Mouse (Mus musculus): ENCODE data around the gene Kansl2. TPM values are rescaled to one million over a fixed set of nuclear protein-coding genes. Genes with fewer than 3 reads are reported as not detected.

The Kansl2 gene
- total RNA-seq (2021), result 10 to 100 TPM; 64.8 to 77.9 TPM
- long read RNA-seq, experiment 1, transcript Kansl2-204 (10 exons, 3,596 nt), result major isoform, 85 of 173 reads
- long read RNA-seq, experiment 1, transcript Kansl2-202 (10 exons, 2,324 nt), result minor isoform, 21 of 173 reads
- long read RNA-seq, experiment 1, partial matches to known transcripts, result 23 of 173 reads
- long read RNA-seq, experiment 1, other reads (novel, unspliced or antisense), result 43 of 173 reads
- long read RNA-seq, experiment 2, transcript Kansl2-204 (10 exons, 3,596 nt), result major isoform, 70 of 124 reads
- long read RNA-seq, experiment 2, transcript Kansl2-202 (10 exons, 2,324 nt), result minor isoform, 10 of 124 reads
- long read RNA-seq, experiment 2, partial matches to known transcripts, result 8 of 124 reads
- long read RNA-seq, experiment 2, other reads (novel, unspliced or antisense), result 34 of 124 reads

- peak; percentile 98 for DNase-seq
Observed at GRCm38 (mm10) chr15:98533881-98534627, at the start of gene Kansl2. TSS of gene Kansl2 (minus strand) at chr15:98534264.

- no peak for DNase-seq
Observed at GRCm38 (mm10) chr15:98582996-98583395, 48.9 kb upstream of the Kansl2 start.

- peak; percentile 67 for DNase-seq
Observed at GRCm38 (mm10) chr15:98582410-98582809, 48.3 kb upstream of the Kansl2 start.

- peak; percentile 80 for DNase-seq
Observed at GRCm38 (mm10) chr15:98579795-98580464, 45.9 kb upstream of the Kansl2 start.

GRCm38 (mm10) chr15:98579310-98579709 is 45.2 kb upstream of the Kansl2 start:
- DNase-seq, result no peak

GRCm38 (mm10) chr15:98573293-98573692 is 39.2 kb upstream of the Kansl2 start:
- DNase-seq, result no peak

DNA sequence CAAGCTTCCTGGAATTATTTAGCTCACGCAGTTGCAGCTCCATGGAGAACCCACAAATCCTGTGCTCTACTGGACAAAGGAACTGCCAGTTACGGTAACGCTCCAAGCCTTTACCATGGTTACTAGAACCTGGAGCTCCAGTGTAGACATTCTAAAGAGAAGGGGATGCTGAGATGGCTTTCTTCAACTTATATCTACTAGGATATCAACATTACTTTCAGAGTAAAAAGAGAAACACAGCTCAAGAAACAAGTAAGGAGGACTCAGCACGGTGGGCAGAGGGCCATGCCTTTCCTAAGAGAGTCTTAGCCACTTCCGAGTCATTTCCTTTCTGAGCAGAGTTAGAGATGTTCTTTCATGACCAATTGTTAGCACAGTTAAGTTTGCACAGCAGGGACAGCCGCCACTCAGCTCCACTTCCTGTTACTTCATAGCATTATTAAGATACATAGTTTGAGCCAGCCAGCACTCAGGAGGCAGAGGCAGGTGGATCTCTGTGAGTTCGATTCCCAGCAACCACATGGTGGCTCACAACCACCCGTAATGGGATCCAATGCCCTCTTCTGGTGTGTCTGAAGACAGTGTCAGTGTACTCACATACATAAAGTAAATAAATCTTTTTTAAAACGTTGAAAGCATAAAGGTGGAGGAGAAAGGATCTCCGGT is 36.9 kb upstream of the Kansl2 start, which contains the start of the genes Ccnt1 and 4930415O20Rik:
Gene Ccnt1, minus strand, starts transcription at position 51 of the 666 bp plus-strand sequence.
Gene 4930415O20Rik, plus strand, starts transcription at position 132 of the 666 bp plus-strand sequence.
- no peak for DNase-seq

- DNase-seq, result no peak
Observed at GRCm38 (mm10) chr15:98569795-98570365, 35.8 kb upstream of the Kansl2 start.

DNA sequence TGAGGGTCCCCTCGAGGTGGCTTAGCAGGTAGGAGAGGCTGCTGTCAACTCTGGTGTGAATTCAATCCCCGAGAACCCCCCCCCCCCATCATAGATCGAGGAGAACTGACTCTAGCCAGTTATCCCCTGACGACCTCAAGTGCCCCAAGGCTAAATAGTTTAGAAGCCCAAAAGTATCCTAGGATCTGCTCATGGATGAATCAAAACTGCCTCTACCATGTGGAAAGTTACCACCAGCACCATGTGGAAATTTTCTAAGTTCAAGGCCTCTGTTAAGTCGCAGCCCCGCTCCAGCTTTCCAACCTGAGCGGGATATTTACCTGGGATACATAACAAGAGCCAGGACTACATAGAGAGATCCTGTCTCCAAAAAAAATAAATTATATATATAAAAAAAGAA is 35.2 kb upstream of the Kansl2 start:
- no peak for DNase-seq

DNA sequence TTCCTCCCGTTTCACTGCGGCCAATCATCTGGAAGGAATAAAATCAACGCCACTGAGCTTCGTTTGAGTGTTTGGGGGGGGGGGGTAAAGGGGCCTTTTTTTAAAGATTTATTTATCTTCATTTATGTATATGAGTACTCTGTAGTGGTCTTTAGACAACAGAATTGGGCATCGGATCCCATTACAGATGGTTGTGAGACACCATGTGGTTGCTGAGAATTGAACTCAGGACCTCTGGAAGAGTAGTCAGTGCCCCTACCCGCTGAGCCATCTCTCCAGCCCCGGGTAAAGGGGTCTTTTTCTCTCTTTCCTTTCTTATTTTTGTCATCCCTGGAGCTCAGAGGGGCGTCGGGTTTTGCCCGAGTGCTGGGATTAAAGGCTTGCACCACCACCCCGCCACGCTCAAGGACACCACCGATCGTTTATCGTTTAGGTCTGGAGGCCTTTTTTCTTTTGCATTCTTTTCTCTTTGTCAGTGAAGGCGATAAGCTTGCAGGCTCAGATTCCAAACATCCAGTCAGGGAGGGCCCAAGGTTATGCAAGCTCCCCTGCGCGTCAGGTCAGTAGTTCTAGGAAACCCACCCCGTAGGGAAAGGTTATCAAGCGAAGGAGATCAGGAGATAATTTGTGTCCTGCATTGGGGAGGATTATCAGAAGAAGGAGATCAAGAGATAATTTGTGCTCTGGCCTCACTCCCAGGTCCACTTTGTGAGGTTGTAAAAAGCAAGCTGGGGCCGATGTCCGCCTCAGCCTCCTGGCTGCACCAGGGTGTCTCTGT is 34.4 kb upstream of the Kansl2 start:
- peak; percentile 49 for DNase-seq

- DNase-seq, result peak; percentile 100
Observed at GRCm38 (mm10) chr15:98567278-98568134, 33.4 kb upstream of the Kansl2 start.

DNA sequence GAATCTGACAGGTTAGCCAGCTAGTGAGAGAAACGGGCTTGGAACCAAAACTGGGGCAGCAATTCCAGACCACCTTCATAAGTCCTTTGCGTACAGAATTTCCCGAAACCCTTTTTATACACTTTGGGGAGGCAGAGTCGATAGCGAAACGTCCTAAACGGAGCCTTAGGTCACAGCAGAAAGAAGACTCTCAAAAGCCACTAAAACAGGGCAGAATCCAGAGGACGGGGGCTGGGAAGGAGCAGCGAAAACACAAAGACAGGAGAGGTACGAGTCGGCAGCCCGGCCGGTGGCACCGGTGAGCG is 32.9 kb upstream of the Kansl2 start:
- no peak for DNase-seq

DNA sequence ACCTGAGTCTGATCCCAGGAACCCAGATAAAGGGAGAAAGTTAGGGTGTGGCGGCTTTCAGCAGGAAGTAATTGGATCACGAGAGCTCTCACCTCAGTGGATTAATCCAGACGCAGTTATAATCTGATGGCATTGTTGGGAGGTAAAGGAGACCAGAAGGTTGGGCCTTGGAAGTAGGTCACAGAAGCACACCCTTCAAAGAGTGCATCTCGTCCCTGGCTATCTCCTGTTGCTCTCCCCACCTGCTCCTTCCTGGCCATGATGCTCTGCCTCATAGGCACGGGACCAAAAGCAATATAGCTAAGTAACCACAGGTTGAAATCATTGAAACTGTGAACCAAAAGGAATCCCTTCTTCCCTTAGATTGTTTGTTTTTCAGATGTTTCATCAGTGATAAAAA is 23.1 kb upstream of the Kansl2 start:
- no peak for DNase-seq

DNA sequence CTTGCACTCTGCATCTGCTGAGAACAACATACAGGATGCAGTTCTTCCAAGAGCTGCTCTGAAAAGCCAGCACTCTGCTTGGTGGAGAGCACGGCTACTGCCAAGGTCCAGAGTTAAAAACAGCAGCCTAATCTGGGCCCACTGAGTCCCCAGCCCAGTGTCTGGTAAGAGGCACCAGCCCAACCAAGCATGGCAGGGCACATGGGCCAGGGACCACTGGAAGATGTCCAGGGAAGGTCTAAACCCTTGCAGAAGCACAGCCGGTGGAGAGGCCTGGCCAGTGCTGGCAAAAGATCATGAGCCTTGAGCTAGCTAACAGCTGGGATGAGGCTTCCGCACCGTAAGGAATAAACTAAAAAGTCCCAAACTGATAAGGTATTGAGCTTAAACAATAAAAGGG is 21.8 kb upstream of the Kansl2 start:
- no peak for DNase-seq

- no peak for DNase-seq
Observed at GRCm38 (mm10) chr15:98552758-98553157, 18.7 kb upstream of the Kansl2 start.

GRCm38 (mm10) chr15:98546843-98547242 is 12.8 kb upstream of the Kansl2 start:
- no peak for DNase-seq

DNA sequence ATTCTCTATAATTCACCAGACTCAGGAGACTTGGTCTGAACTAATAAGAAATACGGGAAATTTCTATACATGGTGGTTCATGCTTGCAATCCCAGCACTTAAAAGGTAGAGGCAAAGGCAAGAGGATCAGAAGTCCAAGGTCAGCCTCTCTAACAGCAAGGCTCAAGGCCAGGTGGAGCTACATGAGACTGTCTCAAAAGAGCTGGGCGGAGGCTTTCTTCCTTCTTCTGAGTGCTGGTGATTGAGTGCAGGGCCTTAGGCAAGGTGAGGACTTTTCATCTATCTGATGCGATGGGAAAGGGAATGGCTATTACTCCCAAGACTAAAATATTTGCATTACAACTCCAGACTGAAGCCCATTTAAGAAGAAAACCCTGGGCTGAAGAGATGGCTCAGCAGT is 11.1 kb upstream of the Kansl2 start:
- no peak for DNase-seq

DNA sequence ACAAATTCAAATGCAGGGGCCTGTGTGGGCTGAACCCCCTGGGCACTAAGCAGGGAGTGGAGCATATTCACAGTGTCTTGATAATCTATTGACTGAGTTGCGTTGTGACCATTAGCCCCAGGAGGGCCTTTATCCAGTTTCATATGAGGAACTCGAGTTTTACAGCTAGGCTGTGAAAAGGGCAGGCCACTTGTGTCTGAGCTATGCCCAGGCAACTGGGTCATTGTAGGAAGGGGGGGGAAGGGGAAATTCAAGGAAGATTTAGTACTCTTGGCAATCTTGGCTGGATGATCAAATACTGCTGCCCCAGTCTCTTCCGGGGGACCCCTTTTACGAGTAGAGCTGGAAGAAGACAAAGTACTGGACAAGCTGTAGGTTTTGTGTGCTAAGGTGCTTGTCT is 9.3 kb upstream of the Kansl2 start:
- DNase-seq, result no peak

GRCm38 (mm10) chr15:98541064-98541463 is 7.0 kb upstream of the Kansl2 start:
- no peak for DNase-seq

DNA sequence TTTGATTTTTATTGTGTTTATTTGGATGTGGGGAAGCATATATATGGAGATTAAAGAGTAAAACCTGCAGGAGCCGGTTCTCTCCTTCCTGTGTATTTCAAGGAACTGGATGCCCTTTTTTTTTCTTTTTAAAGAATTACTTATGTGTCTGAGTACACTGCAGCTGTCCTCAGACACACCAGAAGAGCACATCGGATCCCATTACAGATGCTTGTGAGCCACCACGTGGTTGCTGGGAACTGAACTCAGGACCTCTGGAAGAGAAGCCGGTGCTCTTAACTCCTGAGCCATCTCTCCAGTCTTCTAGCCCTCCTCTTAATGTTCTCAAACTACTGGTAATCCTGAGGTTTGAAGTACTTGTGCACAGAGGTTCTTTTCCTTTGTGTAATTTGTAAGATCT is 3.9 kb upstream of the Kansl2 start:
- no peak for DNase-seq
